Mouse (Mus musculus) kidney, postnatal 0 days (tissue): ENCODE results near the gene Grin2d. TPM values are rescaled to one million over a fixed set of nuclear protein-coding genes. Genes with fewer than 3 reads are reported as not detected.
A peak's percentile ranks its signal among the peaks of the same experiment; 100 is the strongest.

Source experiments
- ATAC-seq: fragments of 200-750 bp; cut with Nextera tagmentation; replicated peaks from 2 replicates; pipeline ENCODE4 v1.8.0; 2017; ENCODE audit warnings: low read depth, moderate number of reproducible peaks, moderate TSS enrichment, moderate library complexity; ENCODE audit not compliant: low FRiP score
- DNase-seq: peaks from one replicate; pipeline ENCODE4 v3.0.0-alpha.2; 2016; ENCODE audit warnings: low spot score
- H3K27ac ChIP-seq: fragments of 300-500 bp; sonication (generic); 2 replicates; pipeline ENCODE4 v1.5.1; 2014; ENCODE audit warnings: mild to moderate bottlenecking
- H3K27me3 ChIP-seq: fragments of 300-500 bp; sonication (generic); 2 replicates; pipeline ENCODE4 v1.6.1; 2014; ENCODE audit warnings: low read length, mixed read lengths; ENCODE audit not compliant: insufficient read depth
- H3K36me3 ChIP-seq: fragments of 300-500 bp; sonication (generic); 2 replicates; pipeline ENCODE4 v1.6.1; 2014; ENCODE audit warnings: low read length, mixed read lengths; ENCODE audit not compliant: insufficient read depth
- H3K4me1 ChIP-seq: fragments of 300-500 bp; sonication (generic); replicated peaks from 2 replicates; pipeline ENCODE4 v1.6.1; 2014; ENCODE audit warnings: antibody characterized with exemption, low read length, mixed read lengths; ENCODE audit not compliant: insufficient read depth
- H3K4me2 ChIP-seq: fragments of 300-500 bp; sonication (generic); 2 replicates; pipeline ENCODE4 v1.6.1; 2014; ENCODE audit warnings: mild to moderate bottlenecking, low read length, moderate library complexity, mixed read lengths
- H3K4me3 ChIP-seq: fragments of 300-500 bp; sonication (generic); replicated peaks from 2 replicates; pipeline ENCODE4 v1.5.1; 2014; ENCODE audit warnings: low read depth, low read length
- H3K9ac ChIP-seq: fragments of 300-500 bp; sonication (generic); 2 replicates; pipeline ENCODE4 v1.6.1; 2014; ENCODE audit warnings: low read depth, low read length
- H3K9me3 ChIP-seq: fragments of 300-500 bp; sonication (generic); replicated peaks from 2 replicates; pipeline ENCODE4 v1.6.1; 2016; ENCODE audit warnings: low read length, inconsistent platforms, mixed read lengths
- CTCF ChIP-seq: IDR thresholded peaks from 2 replicates; pipeline ENCODE4 v1.5.1; 2016; ENCODE audit warnings: antibody characterized with exemption, low read depth, mild to moderate bottlenecking, moderate library complexity
- WGBS: fragments of 180-500 bp; shearing (Covaris S2); extraction: QIAGEN DNeasy Blood & Tissue Kit; methylation state at CpG from one replicate; pipeline ENCODE4 v1.1.7; 2014; 5-methylcytosine and 5-hydroxymethylcytosine counted together
- polyA plus RNA-seq: library from polyadenylated mRNA; unstranded; fragments of >200 nt; fragmentation: Nextera tagmentation; extraction: Ambion mirVana; gene quantifications from 2 replicates; pipeline ENCODE4 v1.2.1, GENCODE M21; 2015

Gene Grin2d
- polyA plus RNA-seq, 1 experiment from 2014 or later = 0.32 TPM

DNA sequence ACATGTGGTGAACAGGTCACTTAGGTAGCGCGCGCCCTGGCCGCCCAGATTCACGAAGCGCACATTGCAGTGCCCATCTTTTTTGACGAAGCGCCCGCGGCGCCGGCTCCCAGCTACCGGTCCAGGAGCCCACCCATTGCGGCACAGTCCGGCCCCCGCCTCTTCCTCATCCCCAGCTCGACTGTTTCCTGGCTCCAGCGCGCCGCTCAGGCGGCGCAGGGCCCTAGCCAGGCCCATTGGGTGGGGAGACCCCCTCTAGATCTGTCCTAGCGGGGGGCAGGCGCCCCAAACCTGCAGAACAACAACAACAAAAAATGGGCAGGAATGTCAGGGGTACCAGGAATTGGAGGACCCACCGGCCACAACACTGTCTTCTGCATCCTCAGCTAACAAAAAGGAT lies 58.3 kb downstream of the Grin2d start:
- Histone ChIP-seq H3K27me3 (no peaks in the 10 kb centered on the region), H3K4me3 (0 out of 2 replicates have a peak overlapping the region, but pooled peaks have one; percentile 4), H3K9me3 (no peaks in the 10 kb centered on the region), H3K36me3 (no peaks in the 10 kb centered on the region), H3K27ac (no peak overlapping the region), H3K4me1 (no peaks in the 10 kb centered on the region), H3K4me2 (peak overlapping the region; percentile 45), H3K9ac (no peak overlapping the region)
- 12% methylated on average over 25 of the region's 25 CpGs for WGBS
- ATAC-seq (no peak), DNase-seq (no peak)
- TF ChIP-seq CTCF = no peak

DNA sequence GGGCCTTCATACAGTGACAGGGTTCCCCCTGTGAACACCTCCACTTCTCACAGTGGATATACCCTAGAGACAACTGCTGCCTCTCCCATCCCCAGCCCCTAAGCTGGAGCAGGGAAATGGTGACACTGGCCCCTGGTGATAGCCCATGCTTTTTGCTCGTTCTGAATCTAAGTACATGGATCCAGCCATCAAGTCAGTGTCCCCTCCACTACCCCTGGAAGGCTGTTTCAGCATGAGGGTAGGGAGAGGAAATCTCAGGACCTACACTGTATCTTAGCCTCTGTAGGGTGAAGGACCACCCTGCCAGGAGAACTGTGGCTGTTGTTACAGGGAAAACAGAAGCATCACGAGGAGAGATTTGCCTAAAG lies 62.2 kb downstream of the Grin2d start:
- WGBS = 67% methylated on average over 2 of the region's 2 CpGs
- Histone ChIP-seq H3K4me1 (peaks cover 9% of the 10 kb centered on the region), H3K36me3 (peaks cover 13% of the 10 kb centered on the region; the same call in 1 of the 2 replicates), H3K9ac (no peak overlapping the region), H3K4me2 (no peak overlapping the region), H3K9me3 (no peaks in the 10 kb centered on the region), H3K27ac (no peak overlapping the region), H3K27me3 (no peaks in the 10 kb centered on the region), H3K4me3 (no peak overlapping the region)
- TF ChIP-seq CTCF = no peak
- DNase-seq = no peak
- ATAC-seq = no peak

DNA sequence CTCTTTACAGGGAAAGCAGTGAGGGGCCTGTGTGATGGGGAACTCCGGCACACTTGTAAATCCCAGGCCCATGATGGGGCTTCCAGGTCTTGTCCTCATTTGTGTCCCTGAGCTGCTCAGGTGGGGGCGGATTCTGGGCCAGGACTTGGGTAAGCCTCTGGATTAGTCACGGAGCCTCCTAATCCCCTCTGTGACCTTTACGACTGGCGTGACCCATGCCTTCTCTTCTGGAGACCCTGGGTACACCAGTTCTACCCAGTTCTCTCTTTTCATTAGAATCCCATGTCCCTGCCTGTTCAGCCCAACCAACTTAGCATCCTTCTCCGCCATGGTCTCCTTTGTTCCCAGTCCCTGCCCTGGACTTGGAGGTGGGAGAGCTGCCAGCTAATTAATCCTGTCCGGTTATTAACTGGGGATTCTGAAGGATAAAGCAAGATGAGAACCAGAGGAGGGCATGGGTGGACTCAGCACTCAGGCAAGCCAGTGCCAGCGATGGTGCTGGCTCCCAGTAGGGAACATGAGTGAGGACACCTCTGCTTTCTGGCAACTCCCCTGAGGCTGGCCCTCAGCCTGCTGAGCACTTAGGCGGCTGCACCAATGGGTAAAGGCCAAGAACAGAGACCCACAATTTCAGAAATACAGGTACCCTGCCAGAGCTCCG lies 62.7 kb downstream of the Grin2d start:
- Histone ChIP-seq H3K27me3 (no peaks in the 10 kb centered on the region), H3K4me2 (no peak overlapping the region), H3K4me3 (no peak overlapping the region), H3K9ac (no peak overlapping the region), H3K27ac (no peak overlapping the region), H3K4me1 (peaks cover 9% of the 10 kb centered on the region), H3K36me3 (peaks cover 19% of the 10 kb centered on the region), H3K9me3 (no peaks in the 10 kb centered on the region)
- WGBS = 67% methylated on average over 10 of the region's 10 CpGs
- ATAC-seq (no peak), DNase-seq (no peak)
- TF ChIP-seq CTCF = no peak

DNA sequence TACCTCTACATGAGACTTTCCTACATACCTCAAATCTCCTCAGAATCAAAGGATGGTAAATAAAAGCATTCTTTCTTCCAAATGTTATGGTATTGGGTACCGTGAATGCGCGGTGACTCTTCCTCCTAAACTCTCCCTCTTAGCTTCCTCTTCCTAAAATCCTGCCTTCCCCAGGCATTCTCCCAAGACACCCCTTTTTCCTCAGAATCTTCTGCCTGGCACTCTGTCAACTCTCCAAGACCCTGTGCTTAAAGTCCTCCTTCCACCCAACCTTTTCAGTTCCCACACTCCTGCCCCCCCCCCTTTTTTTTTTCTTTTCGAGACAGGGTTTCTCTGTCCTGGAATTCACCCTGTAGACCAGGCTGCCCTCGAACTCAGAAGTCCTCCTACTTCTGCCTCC lies 63.3 kb downstream of the Grin2d start:
- Histone ChIP-seq H3K4me1 (peaks cover 9% of the 10 kb centered on the region), H3K9ac (no peak overlapping the region), H3K27ac (no peak overlapping the region), H3K36me3 (peaks cover 25% of the 10 kb centered on the region), H3K4me3 (0 out of 2 replicates have a peak overlapping the region, but pooled peaks have one; percentile 13), H3K27me3 (no peaks in the 10 kb centered on the region), H3K4me2 (peak overlapping the region; percentile 52), H3K9me3 (no peaks in the 10 kb centered on the region)
- ATAC-seq (no peak), DNase-seq (no peak)
- TF ChIP-seq CTCF = no peak
- WGBS = 1% methylated on average over 5 of the region's 5 CpGs

DNA sequence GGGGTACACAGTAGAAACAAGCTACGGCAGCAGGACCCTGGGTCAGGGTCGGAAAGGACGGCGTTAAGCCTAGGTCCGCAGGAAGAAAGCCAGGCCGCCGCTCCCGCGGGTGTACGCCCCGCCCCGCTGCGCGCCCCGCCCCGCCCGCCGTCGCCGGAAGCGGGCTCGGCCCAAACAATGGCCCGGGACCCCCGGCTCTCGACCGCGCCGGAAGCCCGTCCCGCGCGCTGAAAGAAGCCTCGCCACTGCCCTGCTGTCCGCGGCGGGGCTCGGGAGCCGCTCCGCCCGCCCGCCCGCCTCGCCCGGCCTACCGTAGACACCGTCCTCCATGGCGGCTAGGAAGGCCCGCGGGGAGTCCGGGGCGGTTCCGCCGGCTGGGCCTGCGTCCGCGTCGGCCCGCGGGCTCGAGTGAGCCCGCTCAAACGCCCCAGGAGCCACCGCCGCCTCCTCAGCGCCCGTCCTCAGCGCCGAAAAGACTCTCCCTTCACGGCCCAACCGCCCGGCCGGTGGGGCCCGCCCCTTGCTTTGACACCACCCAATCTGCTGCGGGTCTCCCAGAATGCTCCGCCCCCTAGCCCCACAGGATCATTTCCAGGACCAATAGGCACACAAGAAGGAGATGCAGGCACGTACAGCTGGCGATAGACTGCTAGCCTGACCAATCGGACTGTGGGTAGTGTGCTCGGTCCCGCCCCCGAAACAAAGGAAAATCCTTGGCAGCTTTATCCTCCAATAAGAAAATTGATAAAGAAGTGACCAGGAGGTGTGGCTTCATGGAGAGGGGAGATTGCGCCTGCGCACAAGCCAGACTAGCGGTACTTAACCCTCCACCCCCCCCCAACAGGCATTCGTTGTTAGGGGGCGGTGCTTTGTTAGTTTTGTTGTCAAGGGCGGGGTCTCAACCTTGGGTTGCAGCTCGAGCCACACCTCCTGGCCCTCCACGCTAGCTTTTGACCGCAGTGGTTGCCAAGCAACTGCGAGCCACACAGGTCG lies 64.1 kb downstream of the Grin2d start, which contains the start of gene Cyth2:
Cyth2 (minus strand) TSS at position 795 of the 993 bp plus-strand sequence.
- DNase-seq = peak; percentile 100
- peak; percentile 15; the same call in 1 of the 2 replicates for TF ChIP-seq CTCF

DNA sequence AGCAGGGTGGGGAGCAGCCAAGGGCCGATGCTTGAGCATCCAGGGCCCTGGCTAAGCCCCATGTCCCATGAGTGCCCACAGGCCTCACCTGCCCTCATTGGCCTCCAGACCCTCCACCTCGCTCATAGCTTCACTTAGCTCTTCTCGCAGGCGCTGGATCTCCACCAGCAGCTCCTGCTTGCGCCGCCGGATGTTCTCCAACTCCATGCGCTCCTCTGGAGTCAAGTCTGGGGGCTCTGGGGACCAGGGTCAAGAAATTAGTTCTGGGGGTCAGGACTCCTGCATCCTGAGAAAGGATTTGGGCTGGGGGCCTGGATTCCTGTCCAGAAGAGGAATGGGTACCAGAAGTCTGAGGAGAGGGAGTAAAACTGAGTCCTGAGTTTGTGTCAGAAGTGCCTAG lies 65.3 kb downstream of the Grin2d start:
- Histone ChIP-seq H3K4me3 (peak overlapping the region; percentile 98), H3K27ac (no peak overlapping the region), H3K27me3 (no peaks in the 10 kb centered on the region), H3K4me1 (peaks cover 9% of the 10 kb centered on the region), H3K36me3 (peaks cover 43% of the 10 kb centered on the region), H3K9me3 (no peaks in the 10 kb centered on the region), H3K4me2 (peak overlapping the region; percentile 70), H3K9ac (peak overlapping the region; percentile 100; the same call in 1 of the 2 replicates)
- no peak for TF ChIP-seq CTCF
- DNase-seq (no peak), ATAC-seq (no peak)
- 80% methylated on average over 8 of the region's 8 CpGs for WGBS

More for the DNA sequence above, 64.1 kb downstream of the Grin2d start, which contains the start of gene Cyth2:
- Histone ChIP-seq H3K4me3 (peak within 1 kb of the TSS; percentile 98), H3K4me1 (peaks cover 9% of the 10 kb centered on the region), H3K27ac (peak within 1 kb of the TSS; percentile 100), H3K9me3 (no peaks in the 10 kb centered on the region), H3K4me2 (peak within 1 kb of the TSS; percentile 70), H3K36me3 (peaks cover 32% of the 10 kb centered on the region), H3K27me3 (no peaks in the 10 kb centered on the region), H3K9ac (peak within 1 kb of the TSS; percentile 100)
- WGBS = under 1% methylated on average over 86 of the region's 92 CpGs
- ATAC-seq = peak; percentile 99
